In genomic region chr4:21687783-21688702, GRCm38 (mm10) we compare ENCODE assay signal across 9 mouse cellular contexts. TPM values are rescaled to one million over a fixed set of nuclear protein-coding genes. Genes with fewer than 3 reads are reported as not detected.
DNase-seq lines count a peak whose midpoint lies in the region; ATAC-seq lines count a peak whose summit lies in the region.
"Had no signal": no experiment of that assay in that cellular context is flagged by ENCODE, and none has a peak within 500 bp of the region (broad histone marks: within the 10 kb centered on the region; RNA-seq: fewer than 3 reads in every experiment).

No protein-coding gene starts in this region.

- H3K36me3 ChIP-seq in embryonic facial prominence, embryonic 10.5 days (replicated peaks): no peaks in the 10 kb centered on the region
- no peaks in the 10 kb centered on the region for H3K36me3 ChIP-seq in hindbrain, embryonic 12.5 days
- no peaks in the 10 kb centered on the region for H3K36me3 ChIP-seq in midbrain, embryonic 12.5 days

- H3K27ac ChIP-seq in embryonic facial prominence, embryonic 10.5 days (replicated peaks): peak overlapping the region; percentile 54
- H3K27ac ChIP-seq in hindbrain, embryonic 12.5 days: peak overlapping the region; percentile 83
- H3K27ac ChIP-seq in midbrain, embryonic 12.5 days (replicated peaks): peak overlapping the region; percentile 56

- H3K4me3 ChIP-seq in embryonic facial prominence, embryonic 10.5 days: peak overlapping the region; percentile 59
- H3K4me3 ChIP-seq in hindbrain, embryonic 12.5 days: peak overlapping the region; percentile 44
- peak overlapping the region; percentile 53 for H3K4me3 ChIP-seq in midbrain, embryonic 12.5 days

- H3K9me3 ChIP-seq in embryonic facial prominence, embryonic 10.5 days: no peaks in the 10 kb centered on the region
- no peaks in the 10 kb centered on the region for H3K9me3 ChIP-seq in hindbrain, embryonic 12.5 days (replicated peaks)
- no peaks in the 10 kb centered on the region for H3K9me3 ChIP-seq in midbrain, embryonic 12.5 days

- 2% methylated on average over 51 of the region's 51 CpGs for WGBS in embryonic facial prominence, embryonic 10.5 days
- 1% methylated on average over 50 of the region's 51 CpGs for WGBS in hindbrain, embryonic 12.5 days
- WGBS in midbrain, embryonic 12.5 days: 1% methylated on average over 50 of the region's 51 CpGs

- peak; percentile 80 for ATAC-seq in hindbrain, embryonic 12.5 days (ENCODE audit: low FRiP score)
- peak; percentile 72 for ATAC-seq in midbrain, embryonic 12.5 days (ENCODE audit: low FRiP score, low read depth)

- intact Hi-C loops in left cerebral cortex, postnatal 4 days (cut with DNase I): loop anchor here (10.0 kb wide), 1 partner anchor 153 kb away; no protein-coding TSS in a partner anchor
- intact Hi-C loops in left cerebral cortex, postnatal 25 days (cut with DNase I): loop anchor here (10.0 kb wide), 1 partner anchor 807 kb away; no protein-coding TSS in a partner anchor

- H3K27me3 ChIP-seq in embryonic facial prominence, embryonic 10.5 days (replicated peaks; ENCODE audit: low read depth, poor library complexity, severe bottlenecking): peaks cover 100% of the 10 kb centered on the region
- peaks cover 91% of the 10 kb centered on the region for H3K27me3 ChIP-seq in hindbrain, embryonic 12.5 days
- H3K27me3 ChIP-seq in midbrain, embryonic 12.5 days: peaks cover 94% of the 10 kb centered on the region

- DNase-seq in left cerebral cortex, postnatal 4 days: peak; percentile 33
- DNase-seq in left cerebral cortex, postnatal 25 days (ENCODE audit: low spot score in 2 of 2): no peak
- DNase-seq in embryonic facial prominence, embryonic 10.5 days (ENCODE audit: low spot score): peak; percentile 74
- DNase-seq in urinary bladder, postnatal 14 days (ENCODE audit: low spot score): no peak
- no peak for DNase-seq in thymus, postnatal 0 days (ENCODE audit: low spot score)
- no peak for DNase-seq in gastrocnemius, postnatal 10 days

- peaks cover 13% of the 10 kb centered on the region for H3K4me1 ChIP-seq in embryonic facial prominence, embryonic 10.5 days
- peaks cover 10% of the 10 kb centered on the region for H3K4me1 ChIP-seq in hindbrain, embryonic 12.5 days
- H3K4me1 ChIP-seq in midbrain, embryonic 12.5 days: peaks cover 37% of the 10 kb centered on the region

- H3K9ac ChIP-seq in hindbrain, embryonic 12.5 days: peak overlapping the region; percentile 54
- peak overlapping the region; percentile 67 for H3K9ac ChIP-seq in midbrain, embryonic 12.5 days (replicated peaks)

- H3K4me2 ChIP-seq in hindbrain, embryonic 12.5 days (replicated peaks): peak overlapping the region; percentile 87
- H3K4me2 ChIP-seq in midbrain, embryonic 12.5 days (replicated peaks): peak overlapping the region; percentile 67

RNA-seq across cellular contexts. Expression of gene Prdm13, which starts 2.3 kb away (rescaled TPM):
- total RNA-seq in left cerebral cortex, postnatal 4 days (2021): not detected
- total RNA-seq in left cerebral cortex, postnatal 25 days (2021): not detected
- 0.52 TPM in 1 of 2 replicates, not detected in the other for polyA plus RNA-seq in embryonic facial prominence, embryonic 10.5 days (2016; fragmentation: Nextera tagmentation; extraction: Ambion mirVana)
- polyA plus RNA-seq in hindbrain, embryonic 12.5 days (2016; fragmentation: Nextera tagmentation; extraction: Ambion mirVana): 7.8 and 8.9 TPM in 2 replicates
- 0.17 and 1.4 TPM in 2 replicates for polyA plus RNA-seq in midbrain, embryonic 12.5 days (2016; fragmentation: Nextera tagmentation; extraction: Ambion mirVana)
- polyA plus RNA-seq in thymus, postnatal 0 days (2015; fragmentation: Nextera tagmentation; extraction: Ambion mirVana): not detected in 2 replicates
- total RNA-seq in gastrocnemius, postnatal 10 days (2021): not detected
- total RNA-seq: adrenal gland, adult 18-20 months had no signal

RNA-seq across cellular contexts. Expression of gene Ccnc, which starts 39.5 kb away (rescaled TPM):
- 10 to 100 TPM; 39.0 to 41.9 TPM for total RNA-seq in left cerebral cortex, postnatal 4 days (2021)
- total RNA-seq in left cerebral cortex, postnatal 25 days (2021): 10 to 100 TPM; 38.1 to 40.6 TPM
- polyA plus RNA-seq in embryonic facial prominence, embryonic 10.5 days (2016; fragmentation: Nextera tagmentation; extraction: Ambion mirVana): 46.6 TPM in 2 replicates
- 62.6 and 62.8 TPM in 2 replicates for polyA plus RNA-seq in hindbrain, embryonic 12.5 days (2016; fragmentation: Nextera tagmentation; extraction: Ambion mirVana)
- 67.8 and 68.9 TPM in 2 replicates for polyA plus RNA-seq in midbrain, embryonic 12.5 days (2016; fragmentation: Nextera tagmentation; extraction: Ambion mirVana)
- 38.9 and 39.7 TPM in 2 replicates for polyA plus RNA-seq in thymus, postnatal 0 days (2015; fragmentation: Nextera tagmentation; extraction: Ambion mirVana)
- 10 to 100 TPM; 11.3 to 12.1 TPM for total RNA-seq in gastrocnemius, postnatal 10 days (2021)

Comparison
In these comparisons a context has a peak if more than half of its experiments do, and no peak if none do; other contexts are left out.
1. DNase-seq: peak in left cerebral cortex, postnatal 4 days (single experiment) and embryonic facial prominence, embryonic 10.5 days (single experiment); none in left cerebral cortex, postnatal 25 days (0 of 2), urinary bladder, postnatal 14 days (single experiment), thymus, postnatal 0 days (single experiment) and gastrocnemius, postnatal 10 days (single experiment).
2. Peak in every context shown above with its lines, with median percentiles within 50 percentile points of each other: H3K27ac ChIP-seq and H3K4me3 ChIP-seq.